Mouse (Mus musculus): ENCODE measurements at regions not wholly inside any gene's neighbourhood (a gene's known extent, or its start where the extent isn't known, plus 50 kb on each side); places are given as distances from the start of the nearest gene placed in this dataset.

DNA sequence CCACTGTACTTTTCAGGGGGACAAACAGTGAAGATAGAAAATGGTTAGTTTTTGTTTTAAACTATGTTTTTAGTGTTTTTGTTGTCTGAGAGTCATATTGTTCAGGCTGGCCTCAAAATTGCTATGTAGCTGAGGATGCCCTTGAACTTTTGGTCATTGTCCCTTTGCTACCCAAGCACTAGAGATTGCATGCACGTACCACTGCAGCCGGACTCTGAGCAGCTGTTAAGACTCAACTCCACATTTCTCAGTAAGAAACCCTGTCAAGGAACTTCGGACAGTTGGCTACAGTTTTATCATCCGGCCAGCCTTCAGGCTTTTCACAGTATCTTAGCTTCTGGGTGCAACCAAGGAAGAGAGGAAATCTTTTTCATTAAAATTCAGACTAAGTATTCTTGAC, 173.9 kb upstream of the Fam19a1 start:
- H3K4me3 ChIP-seq: no peak overlapping the region
- no peaks in the 10 kb centered on the region for H3K9me3 ChIP-seq
- no peak overlapping the region for H3K4me2 ChIP-seq
- H3K27me3 ChIP-seq: no peaks in the 10 kb centered on the region
- no peaks in the 10 kb centered on the region for H3K4me1 ChIP-seq (replicated peaks)
- no peaks in the 10 kb centered on the region for H3K36me3 ChIP-seq
- no peak overlapping the region for H3K27ac ChIP-seq (replicated peaks)
- WGBS: 90% methylated on average over 4 of the region's 4 CpGs
- no peak overlapping the region for H3K9ac ChIP-seq
- no peak for ATAC-seq (ENCODE audit: low FRiP score, low read depth)

DNA sequence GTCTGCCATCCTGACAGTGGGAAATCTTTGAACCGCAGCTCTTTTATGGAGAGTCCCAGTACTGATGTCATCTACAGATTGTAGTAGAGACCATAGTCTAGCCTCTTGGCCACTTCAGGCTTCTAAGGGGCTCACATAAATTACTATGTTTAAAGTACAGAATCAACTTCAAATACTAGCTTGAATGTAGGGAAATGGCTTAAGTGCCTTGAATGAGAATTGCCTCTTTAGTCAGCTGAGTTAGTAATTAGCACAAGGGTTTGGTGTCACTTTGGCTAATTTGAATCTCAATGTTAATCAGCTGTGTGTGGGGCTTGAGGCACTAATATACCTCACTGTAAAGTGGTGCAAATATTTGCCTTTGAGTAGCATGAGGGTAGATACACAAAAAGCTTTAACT, 152.2 kb upstream of the Fam19a1 start:
- no peaks in the 10 kb centered on the region for H3K36me3 ChIP-seq
- H3K4me3 ChIP-seq: no peak overlapping the region
- H3K27me3 ChIP-seq: no peaks in the 10 kb centered on the region
- H3K9ac ChIP-seq: no peak overlapping the region
- 90% methylated on average over 1 of the region's 1 CpGs for WGBS
- H3K9me3 ChIP-seq: no peaks in the 10 kb centered on the region
- no peak overlapping the region for H3K27ac ChIP-seq (replicated peaks)
- no peak overlapping the region for H3K4me2 ChIP-seq
- no peak for ATAC-seq (ENCODE audit: low FRiP score, low read depth)
- no peaks in the 10 kb centered on the region for H3K4me1 ChIP-seq (replicated peaks)

DNA sequence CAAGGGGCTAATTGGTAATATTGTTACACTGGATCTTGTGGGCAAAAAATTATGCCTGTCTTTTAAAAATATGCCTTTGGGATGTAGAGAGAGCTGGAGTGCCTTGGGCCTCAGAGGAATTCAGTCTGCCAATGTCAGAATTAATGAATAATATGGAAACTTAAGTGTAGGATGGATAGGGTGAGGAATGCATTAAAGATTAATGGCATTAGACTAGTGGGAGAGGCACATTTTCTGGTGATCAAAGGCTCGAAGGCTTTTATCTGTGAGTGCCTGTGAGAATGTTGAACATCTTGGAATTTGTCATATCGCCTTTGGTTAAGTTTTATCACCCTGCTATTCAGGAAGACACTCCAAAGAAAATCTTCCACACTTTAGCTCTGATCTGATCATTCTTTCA, 146.7 kb upstream of the Fam19a1 start:
- no peak for ATAC-seq (ENCODE audit: low FRiP score, low read depth)
- 68% methylated on average over 2 of the region's 2 CpGs for WGBS
- Histone ChIP-seq H3K4me3 (no peak overlapping the region), H3K9me3 (no peaks in the 10 kb centered on the region), H3K9ac (no peak overlapping the region), H3K36me3 (no peaks in the 10 kb centered on the region), H3K27ac (replicated peaks) (no peak overlapping the region), H3K4me1 (replicated peaks) (no peaks in the 10 kb centered on the region), H3K27me3 (no peaks in the 10 kb centered on the region), H3K4me2 (no peak overlapping the region)

DNA sequence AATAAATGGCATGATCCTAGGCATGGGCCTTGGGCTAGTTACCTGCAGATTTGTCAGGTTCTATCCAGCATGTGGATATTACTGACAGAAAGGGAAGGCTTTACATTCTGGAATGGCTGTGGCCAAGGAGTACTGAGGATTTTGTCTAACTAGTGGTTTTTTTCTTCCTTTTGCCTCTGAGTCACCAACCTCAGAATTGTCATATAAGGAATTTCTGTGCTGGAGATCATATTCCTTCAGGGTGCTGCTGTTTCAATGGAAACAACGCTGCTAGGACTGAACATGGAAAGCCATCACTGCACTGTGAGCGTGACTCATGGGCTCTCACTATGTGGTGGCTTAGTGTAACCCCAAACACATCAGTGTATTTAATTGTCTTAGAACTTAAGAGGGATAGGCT, 137.0 kb upstream of the Fam19a1 start:
- WGBS: 91% methylated on average over 2 of the region's 2 CpGs
- no peaks in the 10 kb centered on the region for H3K9me3 ChIP-seq
- no peaks in the 10 kb centered on the region for H3K4me1 ChIP-seq (replicated peaks)
- no peak for ATAC-seq (ENCODE audit: low FRiP score, low read depth)
- H3K9ac ChIP-seq: no peak overlapping the region
- no peaks in the 10 kb centered on the region for H3K27me3 ChIP-seq
- no peak overlapping the region for H3K4me2 ChIP-seq
- no peak overlapping the region for H3K27ac ChIP-seq (replicated peaks)
- no peaks in the 10 kb centered on the region for H3K36me3 ChIP-seq
- no peak overlapping the region for H3K4me3 ChIP-seq

DNA sequence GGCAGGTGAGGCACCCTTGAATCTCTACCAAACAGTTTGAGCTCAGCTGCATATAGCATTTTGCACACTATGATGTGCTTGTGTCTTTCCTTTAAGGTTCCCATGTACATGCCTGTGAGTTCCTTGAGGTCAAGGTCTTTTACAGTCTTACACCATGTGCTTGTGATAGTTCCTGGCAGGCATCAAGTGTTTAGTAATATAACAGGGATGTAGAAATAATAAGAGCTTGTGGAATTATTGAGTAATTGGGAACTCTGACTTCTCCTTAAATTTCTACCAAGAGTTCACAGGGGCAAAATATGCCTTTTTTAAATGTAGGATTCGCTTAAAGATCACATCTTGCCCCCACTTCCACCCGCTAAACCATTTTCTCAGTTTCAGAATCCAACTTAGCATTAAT, 115.9 kb upstream of the Fam19a1 start:
- Histone ChIP-seq H3K36me3 (no peaks in the 10 kb centered on the region), H3K27ac (replicated peaks) (no peak overlapping the region), H3K4me1 (replicated peaks) (peaks cover 5% of the 10 kb centered on the region), H3K27me3 (no peaks in the 10 kb centered on the region), H3K9ac (no peak overlapping the region), H3K9me3 (no peaks in the 10 kb centered on the region), H3K4me2 (no peak overlapping the region), H3K4me3 (no peak overlapping the region)
- 91% methylated on average over 2 of the region's 2 CpGs for WGBS
- ATAC-seq (ENCODE audit: low FRiP score, low read depth): no peak

DNA sequence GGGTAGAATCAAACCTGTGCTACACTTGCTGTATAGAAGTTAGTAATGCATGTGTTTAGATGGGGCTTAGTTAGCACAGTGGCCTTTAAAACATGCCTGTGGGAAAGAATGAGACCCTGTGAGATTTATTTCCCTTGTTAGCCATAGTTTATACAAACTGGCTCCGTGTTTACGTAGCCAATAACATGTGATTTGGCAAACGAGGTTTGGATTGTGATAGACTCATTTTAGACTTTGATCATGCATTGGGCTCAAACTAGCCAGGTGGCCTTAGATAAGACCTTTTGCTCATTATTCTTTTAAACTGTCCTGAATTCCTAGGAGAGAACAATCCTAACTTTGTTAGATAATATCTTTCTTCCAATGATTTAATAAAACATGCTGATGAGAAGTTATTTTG, 115.2 kb upstream of the Fam19a1 start:
- 74% methylated on average over 3 of the region's 3 CpGs for WGBS
- no peak overlapping the region for H3K4me3 ChIP-seq
- peaks cover 5% of the 10 kb centered on the region for H3K4me1 ChIP-seq (replicated peaks)
- H3K36me3 ChIP-seq: no peaks in the 10 kb centered on the region
- H3K27ac ChIP-seq (replicated peaks): no peak overlapping the region
- H3K4me2 ChIP-seq: no peak overlapping the region
- H3K9me3 ChIP-seq: no peaks in the 10 kb centered on the region
- ATAC-seq (ENCODE audit: low FRiP score, low read depth): no peak
- H3K9ac ChIP-seq: no peak overlapping the region
- H3K27me3 ChIP-seq: no peaks in the 10 kb centered on the region

DNA sequence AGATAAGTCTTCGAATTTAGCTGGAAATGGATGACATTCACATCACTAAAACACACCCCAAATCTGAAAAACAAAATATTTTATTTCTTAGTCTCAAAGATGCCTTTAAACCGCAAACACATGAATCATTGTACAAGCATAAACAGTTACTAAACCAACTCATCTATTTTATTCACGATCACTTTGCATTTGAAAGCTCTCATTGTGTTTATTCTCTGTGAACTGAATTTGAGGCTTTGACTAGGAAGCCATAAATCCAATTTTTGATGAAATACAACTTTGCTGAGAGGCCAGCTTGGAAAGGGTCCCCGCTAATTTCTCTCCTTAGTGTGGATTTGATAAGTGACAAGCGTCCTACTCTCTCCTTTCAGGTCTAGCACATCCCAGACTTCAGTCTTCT, 113.5 kb upstream of the Fam19a1 start:
- H3K4me3 ChIP-seq: no peak overlapping the region
- peaks cover 5% of the 10 kb centered on the region for H3K4me1 ChIP-seq (replicated peaks)
- H3K36me3 ChIP-seq: no peaks in the 10 kb centered on the region
- no peak overlapping the region for H3K9ac ChIP-seq
- ATAC-seq (ENCODE audit: low FRiP score, low read depth): no peak
- H3K4me2 ChIP-seq: no peak overlapping the region
- no peak overlapping the region for H3K27ac ChIP-seq (replicated peaks)
- WGBS: 81% methylated on average over 5 of the region's 5 CpGs
- H3K27me3 ChIP-seq: no peaks in the 10 kb centered on the region
- no peaks in the 10 kb centered on the region for H3K9me3 ChIP-seq

DNA sequence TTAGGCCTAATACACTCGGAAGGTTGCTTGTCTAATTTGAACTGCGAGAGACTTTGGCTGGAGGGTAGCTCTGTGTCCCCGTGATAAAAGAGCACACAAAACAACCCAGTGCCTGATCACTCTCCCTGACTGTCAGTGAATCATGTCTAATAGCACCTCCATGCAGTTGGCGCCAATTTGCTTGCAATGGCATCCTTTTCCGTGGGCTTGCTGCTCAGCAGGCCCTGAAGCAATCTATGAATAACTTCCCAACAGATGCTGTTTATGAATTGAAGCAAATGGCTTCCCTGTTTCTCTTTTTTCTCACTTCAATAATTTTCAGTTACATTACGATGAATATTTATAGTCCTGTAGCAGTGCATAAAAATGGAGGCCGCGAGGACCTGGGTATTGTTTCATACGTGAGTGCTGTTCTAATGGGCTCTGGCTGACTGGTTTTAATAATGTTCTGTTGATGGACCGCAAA, 112.9 kb upstream of the Fam19a1 start:
- H3K9ac ChIP-seq: no peak overlapping the region
- 44% methylated on average over 10 of the region's 10 CpGs for WGBS

DNA sequence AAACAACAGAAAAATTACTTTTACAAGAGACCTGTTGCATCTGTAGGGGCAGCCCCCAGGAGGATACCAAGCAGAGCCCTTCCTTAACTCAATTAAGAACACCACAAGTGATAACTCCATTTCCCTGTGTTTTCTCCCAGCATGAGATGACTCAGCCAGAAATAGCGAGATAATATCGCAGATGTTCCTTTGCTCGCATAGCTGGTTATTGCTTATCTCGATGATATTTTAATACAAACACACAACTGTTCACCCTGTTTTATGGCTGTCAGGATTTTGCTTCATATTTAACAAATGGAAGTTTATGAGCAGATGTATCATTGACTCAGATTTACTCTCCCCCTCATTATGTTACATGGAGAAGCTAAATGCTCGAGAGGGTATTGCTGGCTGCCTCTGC, 101.7 kb upstream of the Fam19a1 start:
- Histone ChIP-seq H3K27me3 (no peaks in the 10 kb centered on the region), H3K9ac (no peak overlapping the region), H3K36me3 (no peaks in the 10 kb centered on the region), H3K4me2 (no peak overlapping the region), H3K9me3 (no peaks in the 10 kb centered on the region), H3K4me3 (no peak overlapping the region), H3K27ac (replicated peaks) (no peak overlapping the region), H3K4me1 (replicated peaks) (no peaks in the 10 kb centered on the region)
- ATAC-seq (ENCODE audit: low FRiP score, low read depth): no peak
- WGBS: 83% methylated on average over 5 of the region's 5 CpGs

More for the DNA sequence above, 112.9 kb upstream of the Fam19a1 start:
- Histone ChIP-seq H3K4me1 (replicated peaks) (peaks cover 5% of the 10 kb centered on the region), H3K4me2 (no peak overlapping the region), H3K27ac (replicated peaks) (no peak overlapping the region), H3K4me3 (no peak overlapping the region), H3K36me3 (no peaks in the 10 kb centered on the region), H3K9me3 (no peaks in the 10 kb centered on the region), H3K27me3 (no peaks in the 10 kb centered on the region)
- ATAC-seq (ENCODE audit: low FRiP score, low read depth): no peak; the same call in 1 of the 2 replicates

DNA sequence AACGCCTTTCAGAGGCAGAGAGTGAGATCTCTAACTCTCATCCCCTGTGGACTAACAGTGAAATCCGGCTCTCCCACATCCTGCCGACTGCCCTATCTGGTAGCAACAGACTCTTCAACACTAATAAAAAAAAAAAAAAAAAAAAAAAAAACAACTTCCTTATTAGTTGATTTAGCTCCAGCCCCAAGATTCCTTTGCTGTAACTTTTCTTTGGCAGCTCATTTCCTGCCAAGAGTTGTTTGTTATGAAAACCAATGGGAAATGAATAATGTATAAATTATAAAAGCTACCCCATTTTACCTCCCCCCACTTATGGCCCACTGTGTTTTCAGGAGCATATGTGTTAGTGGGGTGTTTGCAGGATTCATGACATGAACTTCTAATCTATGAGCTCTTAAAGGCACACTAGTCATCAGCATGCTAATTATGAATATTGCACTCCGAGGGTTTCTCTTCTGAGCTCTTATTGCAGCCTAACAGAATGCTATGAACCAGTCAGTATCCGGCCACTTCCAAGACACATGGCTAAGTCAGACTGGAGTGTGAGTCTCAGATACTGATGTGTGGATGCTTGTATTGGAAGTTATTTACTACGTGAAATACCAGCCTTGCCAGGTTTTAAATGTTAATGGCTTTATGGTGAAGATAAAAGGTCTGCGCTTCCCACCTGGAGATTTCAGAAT, 84.8 kb upstream of the Fam19a1 start:
- WGBS: 80% methylated on average over 7 of the region's 7 CpGs
- Histone ChIP-seq H3K27me3 (no peaks in the 10 kb centered on the region), H3K36me3 (no peaks in the 10 kb centered on the region), H3K27ac (replicated peaks) (no peak overlapping the region), H3K9me3 (peaks cover 6% of the 10 kb centered on the region; the same call in 1 of the 2 replicates), H3K9ac (no peak overlapping the region), H3K4me2 (no peak overlapping the region), H3K4me1 (replicated peaks) (no peaks in the 10 kb centered on the region), H3K4me3 (no peak overlapping the region)
- ATAC-seq (ENCODE audit: low FRiP score, low read depth): no peak

DNA sequence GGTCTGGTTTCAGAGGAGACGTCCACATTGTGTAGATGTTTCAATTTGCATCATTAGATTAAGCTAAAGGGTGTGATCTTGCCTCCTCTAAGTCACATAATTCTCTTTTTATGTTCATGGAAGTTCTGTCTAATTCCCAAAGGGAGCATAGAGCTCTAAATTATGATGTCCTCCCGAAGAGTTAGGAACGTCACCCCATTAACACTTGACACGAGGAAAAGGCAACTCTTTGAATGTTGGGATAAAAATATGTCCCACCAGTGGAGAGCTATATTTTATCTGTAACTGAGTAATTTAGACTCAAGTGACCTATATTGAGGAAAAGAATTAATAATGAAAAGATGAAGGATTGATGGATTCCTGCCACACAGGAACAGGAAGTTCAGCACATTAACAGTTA, 69.2 kb upstream of the Fam19a1 start:
- H3K4me2 ChIP-seq: no peak overlapping the region
- no peak overlapping the region for H3K4me3 ChIP-seq
- H3K36me3 ChIP-seq: no peaks in the 10 kb centered on the region
- no peaks in the 10 kb centered on the region for H3K27me3 ChIP-seq
- no peak overlapping the region for H3K9ac ChIP-seq
- no peak overlapping the region for H3K27ac ChIP-seq (replicated peaks)
- H3K9me3 ChIP-seq: no peaks in the 10 kb centered on the region
- no peak for ATAC-seq (ENCODE audit: low FRiP score, low read depth)
- WGBS: 71% methylated on average over 4 of the region's 4 CpGs
- no peaks in the 10 kb centered on the region for H3K4me1 ChIP-seq (replicated peaks)

DNA sequence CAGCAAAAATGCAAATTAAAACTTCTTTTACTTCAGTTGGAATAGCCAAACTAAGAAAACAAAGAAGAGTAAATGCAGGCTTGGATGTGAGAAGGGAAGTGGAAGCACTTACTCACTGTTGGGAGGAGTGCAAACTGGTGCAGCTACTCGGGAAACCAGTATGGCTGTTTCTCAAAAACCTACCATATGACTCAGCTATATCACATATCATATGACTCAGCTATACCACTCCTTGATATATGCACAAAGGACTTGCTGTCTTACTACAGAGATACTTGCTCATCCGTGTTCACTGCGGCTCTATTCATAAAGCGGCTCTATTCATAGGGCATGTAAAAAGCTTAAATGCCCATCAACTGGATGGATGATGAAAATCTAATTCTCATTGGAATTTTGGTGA, 59.5 kb upstream of the Fam19a1 start:
- no peak overlapping the region for H3K4me2 ChIP-seq
- H3K27me3 ChIP-seq: no peaks in the 10 kb centered on the region
- no peak for ATAC-seq (ENCODE audit: low FRiP score, low read depth)
- no peaks in the 10 kb centered on the region for H3K4me1 ChIP-seq (replicated peaks)
- 84% methylated on average over 4 of the region's 4 CpGs for WGBS
- H3K9me3 ChIP-seq: no peaks in the 10 kb centered on the region
- H3K4me3 ChIP-seq: no peak overlapping the region
- H3K36me3 ChIP-seq: no peaks in the 10 kb centered on the region
- no peak overlapping the region for H3K9ac ChIP-seq
- no peak overlapping the region for H3K27ac ChIP-seq (replicated peaks)

DNA sequence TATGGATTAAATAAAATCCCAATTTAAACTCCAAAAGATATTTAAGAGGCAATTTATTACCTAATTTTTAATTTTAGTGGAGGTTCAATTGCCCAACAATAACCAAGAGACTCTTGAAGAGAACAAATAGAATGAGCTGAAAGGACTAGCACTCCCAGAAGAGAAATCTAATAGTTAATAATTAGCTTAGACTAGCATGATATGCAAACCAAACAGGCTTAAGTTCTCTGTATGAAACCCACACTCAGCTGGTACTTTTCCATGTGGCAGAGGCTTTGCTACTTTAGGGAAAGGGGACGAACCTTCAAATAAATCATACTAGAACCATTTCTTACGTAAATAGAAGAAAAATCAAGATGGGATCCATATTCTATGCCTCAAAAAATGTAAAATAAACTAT, 55.9 kb upstream of the Fam19a1 start:
- H3K36me3 ChIP-seq: no peaks in the 10 kb centered on the region
- 88% methylated on average over 2 of the region's 2 CpGs for WGBS
- H3K27ac ChIP-seq (replicated peaks): no peak overlapping the region
- no peaks in the 10 kb centered on the region for H3K27me3 ChIP-seq
- no peak for ATAC-seq (ENCODE audit: low FRiP score, low read depth)
- H3K9me3 ChIP-seq: no peaks in the 10 kb centered on the region
- no peak overlapping the region for H3K4me2 ChIP-seq
- no peak overlapping the region for H3K4me3 ChIP-seq
- H3K4me1 ChIP-seq (replicated peaks): no peaks in the 10 kb centered on the region
- no peak overlapping the region for H3K9ac ChIP-seq

Data from hindbrain, embryonic 15.5 days (tissue).